Mouse (Mus musculus): ENCODE data around the gene Spats2. TPM values are rescaled to one million over a fixed set of nuclear protein-coding genes. Genes with fewer than 3 reads are reported as not detected.
"Not testable (repeated sequence)": the region's sequence is repeated elsewhere in the genome, so short reads cannot be mapped to it uniquely, and the experiment has no call there.

The Spats2 gene
- total RNA-seq, 2 experiments from 2014 or later = 12.3 to 14.5 TPM

- DNase-seq = peak; percentile 54
These were observed 98.6 kb downstream of the Spats2 start, which contains the start of gene Kcnh3 for GRCm38 (mm10) chr15:99224208-99224911. TSS of gene Kcnh3 (plus strand) at chr15:99224861.

GRCm38 (mm10) chr15:99225081-99225810, 99.5 kb downstream of the Spats2 start:
- no peak for DNase-seq

- DNase-seq = no peak
These were observed 100.4 kb downstream of the Spats2 start for GRCm38 (mm10) chr15:99226090-99226489.

- DNase-seq = no peak
These were observed 106.3 kb downstream of the Spats2 start for GRCm38 (mm10) chr15:99231998-99232397.

- DNase-seq = no peak
These were observed 108.0 kb downstream of the Spats2 start for GRCm38 (mm10) chr15:99233719-99234118.

GRCm38 (mm10) chr15:99234326-99235010, 108.8 kb downstream of the Spats2 start:
- DNase-seq = no peak

GRCm38 (mm10) chr15:99238006-99238405, 112.3 kb downstream of the Spats2 start:
- DNase-seq = no peak

GRCm38 (mm10) chr15:99240129-99240528, 114.4 kb downstream of the Spats2 start:
- DNase-seq = no peak

- DNase-seq = no peak
These were observed 115.5 kb downstream of the Spats2 start for GRCm38 (mm10) chr15:99241249-99241648.

GRCm38 (mm10) chr15:99242045-99242444, 116.3 kb downstream of the Spats2 start:
- no peak for DNase-seq

- DNase-seq = not testable (repeated sequence)
These were observed 121.0 kb downstream of the Spats2 start for GRCm38 (mm10) chr15:99246736-99247135.

- no peak for DNase-seq
These were observed 123.3 kb downstream of the Spats2 start for GRCm38 (mm10) chr15:99248972-99249371.

GRCm38 (mm10) chr15:99249938-99250337, 124.2 kb downstream of the Spats2 start:
- DNase-seq = no peak

- DNase-seq = not testable (repeated sequence)
These were observed 125.4 kb downstream of the Spats2 start for GRCm38 (mm10) chr15:99251111-99251510.

GRCm38 (mm10) chr15:99251626-99252380, 126.1 kb downstream of the Spats2 start, which contains the start of gene Mcrs1:
TSS of gene Mcrs1 (minus strand) at chr15:99251961.
- DNase-seq = peak; percentile 97

GRCm38 (mm10) chr15:99252381-99253174, 126.9 kb downstream of the Spats2 start:
- peak; percentile 71 for DNase-seq

GRCm38 (mm10) chr15:99253175-99253479, 127.4 kb downstream of the Spats2 start:
- not testable (repeated sequence) for DNase-seq

- DNase-seq = no peak
These were observed 128.1 kb downstream of the Spats2 start for GRCm38 (mm10) chr15:99253772-99254171.

- no peak for DNase-seq
These were observed 128.8 kb downstream of the Spats2 start for GRCm38 (mm10) chr15:99254477-99255005.

- no peak for DNase-seq
These were observed 129.6 kb downstream of the Spats2 start for GRCm38 (mm10) chr15:99255241-99255749.
